Mouse (Mus musculus) heart, embryonic 12.5 days (tissue): ENCODE measurements around the gene Gm20388. TPM values are rescaled to one million over a fixed set of nuclear protein-coding genes. Genes with fewer than 3 reads are reported as not detected.

Experiments used
- ATAC-seq: fragments of 200-750 bp; cut with Nextera tagmentation; 2 replicates; pipeline ENCODE4 v1.8.0; 2017; ENCODE audit warnings: moderate TSS enrichment, moderate library complexity; ENCODE audit not compliant: insufficient number of reproducible peaks, low FRiP score
- H3K27ac ChIP-seq: fragments of 300-500 bp; sonication (generic); 2 replicates; pipeline ENCODE4 v1.5.1; 2016; ENCODE audit warnings: mild to moderate bottlenecking, moderate library complexity; ENCODE audit not compliant: poor library complexity, severe bottlenecking
- H3K27me3 ChIP-seq: fragments of 300-500 bp; sonication (generic); replicated peaks from 2 replicates; pipeline ENCODE4 v1.6.1; 2016; ENCODE audit warnings: mild to moderate bottlenecking, moderate library complexity
- H3K36me3 ChIP-seq: fragments of 300-500 bp; sonication (generic); 2 replicates; pipeline ENCODE4 v1.6.1; 2016; ENCODE audit warnings: mild to moderate bottlenecking, moderate library complexity
- H3K4me1 ChIP-seq: fragments of 300-500 bp; sonication (generic); replicated peaks from 2 replicates; pipeline ENCODE4 v1.6.1; 2016; ENCODE audit warnings: mild to moderate bottlenecking
- H3K4me2 ChIP-seq: fragments of 300-500 bp; sonication (generic); 2 replicates; pipeline ENCODE4 v1.6.1; 2016; ENCODE audit warnings: mild to moderate bottlenecking, moderate library complexity
- H3K4me3 ChIP-seq: fragments of 300-500 bp; sonication (generic); 2 replicates; pipeline ENCODE4 v1.5.1; 2016; ENCODE audit warnings: mild to moderate bottlenecking
- H3K9ac ChIP-seq: fragments of 300-500 bp; sonication (generic); 2 replicates; pipeline ENCODE4 v1.6.1; 2016; ENCODE audit warnings: mild to moderate bottlenecking, moderate library complexity
- H3K9me3 ChIP-seq: fragments of 300-500 bp; sonication (generic); replicated peaks from 2 replicates; pipeline ENCODE4 v1.6.1; 2016; ENCODE audit warnings: mild to moderate bottlenecking, moderate library complexity
- WGBS: fragments of 180-500 bp; shearing (Covaris S2); methylation state at CpG from one replicate; pipeline ENCODE4 v1.1.7; 2016; 5-methylcytosine and 5-hydroxymethylcytosine counted together
- polyA plus RNA-seq: library from polyadenylated mRNA; unstranded; fragments of >200 nt; fragmentation: Nextera tagmentation; extraction: Ambion mirVana; gene quantifications from 2 replicates; pipeline ENCODE4 v1.2.1, GENCODE M21; 2016

The Gm20388 gene
- polyA plus RNA-seq, 1 experiment from 2014 or later: not detected

- peak overlapping the region; percentile 53 for H3K4me2 ChIP-seq
- H3K36me3 ChIP-seq: no peaks in the 10 kb centered on the region
- 0 out of 2 replicates have a peak overlapping the region, but pooled peaks have one; percentile 1 for H3K4me3 ChIP-seq
- peak overlapping the region; percentile 60 for H3K9ac ChIP-seq
- peak overlapping the region; percentile 41; the same call in 1 of the 2 replicates for H3K27ac ChIP-seq
- WGBS: 3% methylated on average over 13 of the region's 13 CpGs
- peak; percentile 70 for ATAC-seq
- no peaks in the 10 kb centered on the region for H3K9me3 ChIP-seq
- H3K27me3 ChIP-seq: no peaks in the 10 kb centered on the region
- peaks cover 46% of the 10 kb centered on the region for H3K4me1 ChIP-seq
Measured at GRCm38 (mm10) chr8:120300601-120301141, 390.0 kb downstream of the Gm20388 start.

GRCm38 (mm10) chr8:120302941-120303675, 392.5 kb downstream of the Gm20388 start:
- WGBS: 76% methylated on average over 11 of the region's 11 CpGs
- no peaks in the 10 kb centered on the region for H3K9me3 ChIP-seq
- no peak overlapping the region for H3K9ac ChIP-seq
- no peak for ATAC-seq
- no peaks in the 10 kb centered on the region for H3K36me3 ChIP-seq
- no peak overlapping the region for H3K27ac ChIP-seq
- H3K4me2 ChIP-seq: no peak overlapping the region
- peaks cover 43% of the 10 kb centered on the region for H3K4me1 ChIP-seq
- peaks cover 6% of the 10 kb centered on the region; the same call in 1 of the 2 replicates for H3K27me3 ChIP-seq
- H3K4me3 ChIP-seq: no peak overlapping the region

GRCm38 (mm10) chr8:120304097-120304496, 393.5 kb downstream of the Gm20388 start:
- ATAC-seq: no peak
- Histone ChIP-seq H3K9me3 (no peaks in the 10 kb centered on the region), H3K4me1 (peaks cover 40% of the 10 kb centered on the region), H3K27ac (no peak overlapping the region), H3K36me3 (no peaks in the 10 kb centered on the region), H3K9ac (0 out of 2 replicates have a peak overlapping the region, but pooled peaks have one; percentile 5), H3K4me3 (no peak overlapping the region), H3K4me2 (no peak overlapping the region), H3K27me3 (peaks cover 14% of the 10 kb centered on the region)
- WGBS: 65% methylated on average over 9 of the region's 9 CpGs

GRCm38 (mm10) chr8:120305800-120306385, 395.3 kb downstream of the Gm20388 start:
- Histone ChIP-seq H3K9me3 (no peaks in the 10 kb centered on the region), H3K27me3 (peaks cover 24% of the 10 kb centered on the region), H3K4me2 (no peak overlapping the region), H3K4me1 (peaks cover 41% of the 10 kb centered on the region), H3K36me3 (no peaks in the 10 kb centered on the region), H3K4me3 (no peak overlapping the region), H3K9ac (no peak overlapping the region), H3K27ac (no peak overlapping the region)
- 72% methylated on average over 10 of the region's 10 CpGs for WGBS
- ATAC-seq: no peak

- H3K27ac ChIP-seq: no peak overlapping the region
- WGBS: 9% methylated on average over 16 of the region's 16 CpGs
- H3K4me1 ChIP-seq: peaks cover 36% of the 10 kb centered on the region
- peak overlapping the region; percentile 9; the same call in 1 of the 2 replicates for H3K4me3 ChIP-seq
- H3K27me3 ChIP-seq: peaks cover 29% of the 10 kb centered on the region
- peak overlapping the region; percentile 44 for H3K4me2 ChIP-seq
- no peaks in the 10 kb centered on the region for H3K9me3 ChIP-seq
- no peaks in the 10 kb centered on the region for H3K36me3 ChIP-seq
- no peak overlapping the region for H3K9ac ChIP-seq
- no peak for ATAC-seq
Measured at GRCm38 (mm10) chr8:120307103-120307502, 396.5 kb downstream of the Gm20388 start.

- no peak for ATAC-seq
- H3K27ac ChIP-seq: no peak overlapping the region
- H3K27me3 ChIP-seq: peaks cover 29% of the 10 kb centered on the region
- H3K9me3 ChIP-seq: no peaks in the 10 kb centered on the region
- H3K36me3 ChIP-seq: no peaks in the 10 kb centered on the region
- no peak overlapping the region for H3K4me3 ChIP-seq
- H3K4me2 ChIP-seq: peak overlapping the region; percentile 44
- peaks cover 36% of the 10 kb centered on the region for H3K4me1 ChIP-seq
- no peak overlapping the region for H3K9ac ChIP-seq
- 42% methylated on average over 11 of the region's 11 CpGs for WGBS
Measured at GRCm38 (mm10) chr8:120307528-120307927, 396.9 kb downstream of the Gm20388 start.

- Histone ChIP-seq H3K9ac (peak overlapping the region; percentile 24; the same call in 1 of the 2 replicates), H3K4me1 (peaks cover 36% of the 10 kb centered on the region), H3K27ac (no peak overlapping the region), H3K27me3 (peaks cover 29% of the 10 kb centered on the region), H3K9me3 (no peaks in the 10 kb centered on the region), H3K36me3 (no peaks in the 10 kb centered on the region), H3K4me3 (no peak overlapping the region), H3K4me2 (no peak overlapping the region)
- no peak for ATAC-seq
- 30% methylated on average over 8 of the region's 8 CpGs for WGBS
Measured at GRCm38 (mm10) chr8:120308131-120308530, 397.5 kb downstream of the Gm20388 start.

GRCm38 (mm10) chr8:120308553-120308952, 397.9 kb downstream of the Gm20388 start:
- H3K9ac ChIP-seq: peak overlapping the region; percentile 24; the same call in 1 of the 2 replicates

GRCm38 (mm10) chr8:120309326-120309725, 398.7 kb downstream of the Gm20388 start:
- ATAC-seq: no peak
- H3K9me3 ChIP-seq: no peaks in the 10 kb centered on the region

More at GRCm38 (mm10) chr8:120308553-120308952, 397.9 kb downstream of the Gm20388 start:
- H3K4me2 ChIP-seq: no peak overlapping the region
- no peaks in the 10 kb centered on the region for H3K9me3 ChIP-seq
- peaks cover 36% of the 10 kb centered on the region for H3K4me1 ChIP-seq
- H3K4me3 ChIP-seq: no peak overlapping the region
- H3K27me3 ChIP-seq: peaks cover 29% of the 10 kb centered on the region
- ATAC-seq: no peak
- no peak overlapping the region for H3K27ac ChIP-seq
- no peaks in the 10 kb centered on the region for H3K36me3 ChIP-seq
- 62% methylated on average over 9 of the region's 9 CpGs for WGBS

GRCm38 (mm10) chr8:120310063-120310462, 399.4 kb downstream of the Gm20388 start:
- Histone ChIP-seq H3K4me3 (no peak overlapping the region), H3K9me3 (no peaks in the 10 kb centered on the region), H3K27ac (no peak overlapping the region), H3K27me3 (peaks cover 29% of the 10 kb centered on the region), H3K9ac (no peak overlapping the region), H3K36me3 (no peaks in the 10 kb centered on the region), H3K4me2 (no peak overlapping the region), H3K4me1 (peaks cover 36% of the 10 kb centered on the region)
- 57% methylated on average over 5 of the region's 5 CpGs for WGBS
- ATAC-seq: no peak

More at GRCm38 (mm10) chr8:120309326-120309725, 398.7 kb downstream of the Gm20388 start:
- Histone ChIP-seq H3K9ac (0 out of 2 replicates have a peak overlapping the region, but pooled peaks have one; percentile 4), H3K4me3 (no peak overlapping the region), H3K4me1 (peaks cover 36% of the 10 kb centered on the region), H3K4me2 (no peak overlapping the region), H3K36me3 (no peaks in the 10 kb centered on the region), H3K27ac (no peak overlapping the region), H3K27me3 (peaks cover 29% of the 10 kb centered on the region)
- 81% methylated on average over 18 of the region's 18 CpGs for WGBS

- H3K27ac ChIP-seq: no peak overlapping the region
- H3K9ac ChIP-seq: no peak overlapping the region
- H3K4me1 ChIP-seq: peaks cover 23% of the 10 kb centered on the region
- H3K4me3 ChIP-seq: no peak overlapping the region
- 76% methylated on average over 4 of the region's 4 CpGs for WGBS
- H3K4me2 ChIP-seq: no peak overlapping the region
- H3K27me3 ChIP-seq: peaks cover 22% of the 10 kb centered on the region
- no peak for ATAC-seq
- no peaks in the 10 kb centered on the region for H3K36me3 ChIP-seq
- no peaks in the 10 kb centered on the region for H3K9me3 ChIP-seq
Measured at GRCm38 (mm10) chr8:120312452-120312851, 401.8 kb downstream of the Gm20388 start.
